Mouse (Mus musculus) kidney, embryonic 16.5 days (tissue): ENCODE data around the gene Ric1. TPM values are rescaled to one million over a fixed set of nuclear protein-coding genes. Genes with fewer than 3 reads are reported as not detected.
A peak's percentile ranks its signal among the peaks of the same experiment; 100 is the strongest.

Experiments
- ATAC-seq: fragments of 200-750 bp; cut with Nextera tagmentation; 2 replicates; pipeline ENCODE4 v1.8.0; 2017; ENCODE audit warnings: moderate TSS enrichment; ENCODE audit not compliant: low FRiP score, low TSS enrichment
- H3K27ac ChIP-seq: fragments of 300-500 bp; sonication (generic); 2 replicates; pipeline ENCODE4 v1.5.1; 2014; ENCODE audit warnings: low read length
- H3K27me3 ChIP-seq: fragments of 300-500 bp; sonication (generic); 2 replicates; pipeline ENCODE4 v1.6.1; 2014; ENCODE audit warnings: low read length, control low read depth, mixed read lengths; ENCODE audit not compliant: insufficient read depth
- H3K36me3 ChIP-seq: fragments of 300-500 bp; sonication (generic); 2 replicates; pipeline ENCODE4 v1.6.1; 2014; ENCODE audit warnings: low read length, control low read depth, mixed read lengths; ENCODE audit not compliant: insufficient read depth
- H3K4me1 ChIP-seq: fragments of 300-500 bp; sonication (generic); 2 replicates; pipeline ENCODE4 v1.6.1; 2014; ENCODE audit warnings: low read length, control low read depth, mixed read lengths; ENCODE audit not compliant: insufficient read depth
- H3K4me2 ChIP-seq: fragments of 300-500 bp; sonication (generic); replicated peaks from 2 replicates; pipeline ENCODE4 v1.6.1; 2014; ENCODE audit warnings: low read depth, low read length
- H3K4me3 ChIP-seq: fragments of 300-500 bp; sonication (generic); 2 replicates; pipeline ENCODE4 v1.5.1; 2014; ENCODE audit warnings: mild to moderate bottlenecking, low read length
- H3K9ac ChIP-seq: fragments of 300-500 bp; sonication (generic); replicated peaks from 2 replicates; pipeline ENCODE4 v1.6.1; 2014; ENCODE audit warnings: low read length
- H3K9me3 ChIP-seq: fragments of 300-500 bp; sonication (generic); 2 replicates; pipeline ENCODE4 v1.6.1; 2016; ENCODE audit warnings: low read length, control low read depth
- WGBS: fragments of 180-500 bp; shearing (Covaris S2); extraction: QIAGEN DNeasy Blood & Tissue Kit; methylation state at CpG from one replicate; pipeline ENCODE4 v1.1.7; 2014; 5-methylcytosine and 5-hydroxymethylcytosine counted together
- polyA plus RNA-seq: library from polyadenylated mRNA; unstranded; fragments of >200 nt; fragmentation: Nextera tagmentation; extraction: Ambion mirVana; gene quantifications from 2 replicates; pipeline ENCODE4 v1.2.1, GENCODE M21; 2015

Ric1 gene
- polyA plus RNA-seq, 1 experiment from 2014 or later: 11.6 TPM

- H3K9ac ChIP-seq: no peak overlapping the region
- no peak overlapping the region for H3K27ac ChIP-seq
- peaks cover 16% of the 10 kb centered on the region for H3K36me3 ChIP-seq
- no peak overlapping the region for H3K4me3 ChIP-seq
- WGBS: 93% methylated on average over 10 of the region's 10 CpGs
- H3K27me3 ChIP-seq: no peaks in the 10 kb centered on the region
- no peak overlapping the region for H3K4me2 ChIP-seq
- no peaks in the 10 kb centered on the region for H3K9me3 ChIP-seq
- no peak for ATAC-seq
- no peaks in the 10 kb centered on the region for H3K4me1 ChIP-seq
Measured at GRCm38 (mm10) chr19:29610907-29611306, 88.8 kb downstream of the Ric1 start.

- Histone ChIP-seq H3K4me1 (no peaks in the 10 kb centered on the region), H3K4me2 (no peak overlapping the region), H3K27me3 (no peaks in the 10 kb centered on the region), H3K36me3 (peaks cover 16% of the 10 kb centered on the region), H3K9ac (no peak overlapping the region), H3K27ac (no peak overlapping the region), H3K4me3 (no peak overlapping the region), H3K9me3 (no peaks in the 10 kb centered on the region)
- no peak for ATAC-seq
- WGBS: 88% methylated on average over 2 of the region's 2 CpGs
Measured at GRCm38 (mm10) chr19:29612102-29612501, 90.0 kb downstream of the Ric1 start.

- ATAC-seq: peak; percentile 76
- Histone ChIP-seq H3K4me1 (peaks cover 24% of the 10 kb centered on the region), H3K4me2 (peak overlapping the region; percentile 40), H3K9me3 (peaks cover 4% of the 10 kb centered on the region; the same call in 1 of the 2 replicates), H3K27me3 (no peaks in the 10 kb centered on the region), H3K4me3 (peak overlapping the region; percentile 20), H3K9ac (peak overlapping the region; percentile 20; the same call in 1 of the 2 replicates), H3K36me3 (peaks cover 14% of the 10 kb centered on the region), H3K27ac (peak overlapping the region; percentile 58)
- WGBS: 17% methylated on average over 8 of the region's 9 CpGs
Measured at GRCm38 (mm10) chr19:29641055-29641454, 119.0 kb downstream of the Ric1 start.

GRCm38 (mm10) chr19:29641510-29641909 is 119.4 kb downstream of the Ric1 start:
- H3K36me3 ChIP-seq: peaks cover 14% of the 10 kb centered on the region
- H3K4me3 ChIP-seq: no peak overlapping the region
- ATAC-seq: peak; percentile 49; the same call in 1 of the 2 replicates
- peak overlapping the region; percentile 26; the same call in 1 of the 2 replicates for H3K27ac ChIP-seq
- 55% methylated on average over 5 of the region's 5 CpGs for WGBS
- H3K27me3 ChIP-seq: no peaks in the 10 kb centered on the region
- H3K9ac ChIP-seq: peak overlapping the region; percentile 20; the same call in 1 of the 2 replicates
- H3K4me1 ChIP-seq: peaks cover 27% of the 10 kb centered on the region
- peaks cover 4% of the 10 kb centered on the region; the same call in 1 of the 2 replicates for H3K9me3 ChIP-seq
- H3K4me2 ChIP-seq: peak overlapping the region; percentile 40

GRCm38 (mm10) chr19:29642211-29642610 is 120.1 kb downstream of the Ric1 start:
- Histone ChIP-seq H3K9me3 (peaks cover 4% of the 10 kb centered on the region; the same call in 1 of the 2 replicates), H3K4me1 (peaks cover 30% of the 10 kb centered on the region), H3K36me3 (peaks cover 9% of the 10 kb centered on the region), H3K4me2 (no peak overlapping the region), H3K27me3 (no peaks in the 10 kb centered on the region), H3K4me3 (no peak overlapping the region), H3K9ac (no peak overlapping the region), H3K27ac (no peak overlapping the region)
- 31% methylated on average over 6 of the region's 6 CpGs for WGBS
- peak; percentile 52 for ATAC-seq

GRCm38 (mm10) chr19:29643194-29643922 is 121.3 kb downstream of the Ric1 start:
- H3K36me3 ChIP-seq: peaks cover 9% of the 10 kb centered on the region
- no peak overlapping the region for H3K9ac ChIP-seq
- peaks cover 4% of the 10 kb centered on the region; the same call in 1 of the 2 replicates for H3K9me3 ChIP-seq
- H3K27ac ChIP-seq: no peak overlapping the region
- no peak overlapping the region for H3K4me3 ChIP-seq
- WGBS: 81% methylated on average over 11 of the region's 11 CpGs
- H3K27me3 ChIP-seq: no peaks in the 10 kb centered on the region
- no peak for ATAC-seq
- H3K4me1 ChIP-seq: peaks cover 30% of the 10 kb centered on the region
- H3K4me2 ChIP-seq: no peak overlapping the region

GRCm38 (mm10) chr19:29644747-29645146 is 122.7 kb downstream of the Ric1 start:
- WGBS: 99% methylated on average over 6 of the region's 6 CpGs
- H3K4me1 ChIP-seq: peaks cover 29% of the 10 kb centered on the region
- ATAC-seq: no peak
- peaks cover 4% of the 10 kb centered on the region; the same call in 1 of the 2 replicates for H3K9me3 ChIP-seq
- H3K27me3 ChIP-seq: no peaks in the 10 kb centered on the region
- H3K4me3 ChIP-seq: no peak overlapping the region
- no peak overlapping the region for H3K27ac ChIP-seq
- H3K4me2 ChIP-seq: no peak overlapping the region
- peaks cover 9% of the 10 kb centered on the region for H3K36me3 ChIP-seq
- H3K9ac ChIP-seq: no peak overlapping the region

GRCm38 (mm10) chr19:29647651-29648549 is 125.8 kb downstream of the Ric1 start, which contains the start of gene Ermp1:
TSS of gene Ermp1 (minus strand) at chr19:29648415.
- Histone ChIP-seq H3K27me3 (no peaks in the 10 kb centered on the region), H3K4me3 (peak within 1 kb of the TSS; percentile 86), H3K9me3 (peaks cover 4% of the 10 kb centered on the region; the same call in 1 of the 2 replicates), H3K4me1 (0 out of 2 replicates have a peak, but pooled peaks cover 6% of the 10 kb centered on the region), H3K4me2 (peak within 1 kb of the TSS; percentile 67), H3K27ac (peak within 1 kb of the TSS; percentile 86), H3K9ac (peak within 1 kb of the TSS; percentile 91), H3K36me3 (peaks cover 9% of the 10 kb centered on the region)
- peak; percentile 95 for ATAC-seq
- WGBS: under 1% methylated on average over 80 of the region's 90 CpGs

- H3K9me3 ChIP-seq: peaks cover 4% of the 10 kb centered on the region; the same call in 1 of the 2 replicates
- H3K4me1 ChIP-seq: 0 out of 2 replicates have a peak, but pooled peaks cover 6% of the 10 kb centered on the region
- peak overlapping the region; percentile 86 for H3K4me3 ChIP-seq
- no peaks in the 10 kb centered on the region for H3K27me3 ChIP-seq
- H3K4me2 ChIP-seq: peak overlapping the region; percentile 29; the same call in 1 of the 2 replicates
- WGBS: 30% methylated on average over 4 of the region's 4 CpGs
- peaks cover 9% of the 10 kb centered on the region for H3K36me3 ChIP-seq
- H3K27ac ChIP-seq: no peak overlapping the region
- no peak for ATAC-seq
- H3K9ac ChIP-seq: 0 out of 2 replicates have a peak overlapping the region, but pooled peaks have one; percentile 16
Measured at GRCm38 (mm10) chr19:29648550-29648914, 126.5 kb downstream of the Ric1 start.
